In the genomic region with DNA sequence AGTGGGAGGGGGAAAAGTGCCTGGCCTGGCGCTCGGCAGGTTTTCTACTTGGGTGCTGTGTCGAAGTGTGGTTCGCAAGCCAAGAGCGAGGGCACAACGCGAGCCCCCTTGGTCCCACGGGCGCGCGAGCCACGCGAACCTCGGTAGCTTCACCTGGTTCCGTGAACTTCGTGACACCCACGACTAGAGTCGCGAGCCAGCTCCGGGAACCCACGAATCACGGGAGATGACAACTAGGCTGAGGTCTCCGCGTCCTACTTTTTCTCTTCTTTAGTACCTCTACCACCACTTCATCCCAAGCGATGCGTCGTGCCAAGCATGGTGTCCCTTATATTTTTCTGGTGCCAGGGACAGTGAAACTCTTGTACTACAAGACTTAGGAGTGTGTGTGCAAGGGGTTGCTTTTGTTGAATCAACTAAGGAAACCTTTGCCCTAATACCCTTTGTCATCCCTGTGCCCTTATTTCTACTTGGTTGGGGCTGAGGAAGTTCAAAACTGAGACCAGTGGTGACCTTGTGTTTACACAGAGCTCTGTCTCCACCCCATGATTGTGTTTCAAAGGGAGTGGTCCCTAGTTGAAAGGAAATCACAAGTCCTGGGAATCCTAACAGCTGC, we compare ENCODE assay signal across 7 mouse cellular contexts. TPM values are rescaled to one million over a fixed set of nuclear protein-coding genes. Genes with fewer than 3 reads are reported as not detected.
DNase-seq lines count a peak whose midpoint lies in the region; ATAC-seq and TF ChIP-seq lines count a peak whose summit lies in the region.

No protein-coding gene starts in this region.

- H3K27me3 ChIP-seq in forebrain, embryonic 16.5 days (replicated peaks; ENCODE audit: control insufficient read depth, insufficient read depth, low read length), result no peaks in the 10 kb centered on the region
- H3K27me3 ChIP-seq in intestine, embryonic 14.5 days (replicated peaks; ENCODE audit: control insufficient read depth, insufficient read depth, low read length), result no peaks in the 10 kb centered on the region
- no peaks in the 10 kb centered on the region for H3K27me3 ChIP-seq in stomach, postnatal 0 days (ENCODE audit: control insufficient read depth, insufficient read depth, low read length)

- peak overlapping the region; percentile 97 for H3K27ac ChIP-seq in forebrain, embryonic 16.5 days (ENCODE audit: low read length)
- peak overlapping the region; percentile 97 for H3K27ac ChIP-seq in intestine, embryonic 14.5 days (ENCODE audit: low read depth)
- H3K27ac ChIP-seq in stomach, postnatal 0 days (replicated peaks), result peak overlapping the region; percentile 99

- ATAC-seq in activated CD4-positive, CD25-positive, alpha-beta regulatory T cell, adult 4 months, result peak; percentile 4
- ATAC-seq in forebrain, embryonic 16.5 days, result peak; percentile 24
- ATAC-seq in intestine, embryonic 14.5 days (replicated peaks; ENCODE audit: low FRiP score, low TSS enrichment, low read depth), result peak; percentile 56
- ATAC-seq in stomach, postnatal 0 days (ENCODE audit: low FRiP score, low TSS enrichment), result peak; percentile 63

- peak overlapping the region; percentile 87 for H3K9ac ChIP-seq in forebrain, embryonic 16.5 days (replicated peaks; ENCODE audit: low read depth, low read length)
- peak overlapping the region; percentile 91 for H3K9ac ChIP-seq in intestine, embryonic 14.5 days (ENCODE audit: low read length)
- H3K9ac ChIP-seq in stomach, postnatal 0 days (ENCODE audit: low read length), result peak overlapping the region; percentile 96

- no peak for TF ChIP-seq CTCF in stomach, postnatal 0 days (IDR thresholded peaks at IDR 0.05; ENCODE audit: low read depth)

- H3K36me3 ChIP-seq in forebrain, embryonic 16.5 days (ENCODE audit: control insufficient read depth, insufficient read depth), result no peaks in the 10 kb centered on the region
- H3K36me3 ChIP-seq in intestine, embryonic 14.5 days (ENCODE audit: control insufficient read depth, insufficient read depth, low read length), result peaks cover 10% of the 10 kb centered on the region
- peaks cover 3% of the 10 kb centered on the region; the same call in 1 of the 2 replicates for H3K36me3 ChIP-seq in stomach, postnatal 0 days (ENCODE audit: control insufficient read depth, insufficient read depth, low read length)

- peaks cover 12% of the 10 kb centered on the region for H3K4me1 ChIP-seq in forebrain, embryonic 16.5 days (replicated peaks; ENCODE audit: control insufficient read depth, insufficient read depth, low read length)
- H3K4me1 ChIP-seq in intestine, embryonic 14.5 days (replicated peaks; ENCODE audit: control insufficient read depth, insufficient read depth, low read length), result peaks cover 17% of the 10 kb centered on the region; the same call in 1 of the 2 replicates
- H3K4me1 ChIP-seq in stomach, postnatal 0 days (replicated peaks; ENCODE audit: control insufficient read depth, insufficient read depth), result 0 out of 2 replicates have a peak, but pooled peaks cover 4% of the 10 kb centered on the region

- no peak for TF ChIP-seq EP300 in stomach, postnatal 0 days (optimal IDR thresholded peaks at IDR 0.05)

- WGBS in forebrain, embryonic 16.5 days, result under 1% methylated on average over 27 of the region's 27 CpGs
- under 1% methylated on average over 27 of the region's 27 CpGs for WGBS in intestine, embryonic 14.5 days
- under 1% methylated on average over 27 of the region's 27 CpGs for WGBS in stomach, postnatal 0 days

- H3K4me3 ChIP-seq in forebrain, embryonic 16.5 days (replicated peaks; ENCODE audit: low read length), result peak overlapping the region; percentile 92
- peak overlapping the region; percentile 82 for H3K4me3 ChIP-seq in intestine, embryonic 14.5 days (ENCODE audit: low read depth, low read length)
- H3K4me3 ChIP-seq in stomach, postnatal 0 days (ENCODE audit: low read depth, low read length), result peak overlapping the region; percentile 92

- DNase-seq in ES-CJ7 (ENCODE audit: low read depth, low spot score), result peak; percentile 84
- DNase-seq in intestine, embryonic 14.5 days (ENCODE audit: low spot score), result no peak
- peak; percentile 83 for DNase-seq in lung, postnatal 36 days
- peak; percentile 34 for DNase-seq in stomach, postnatal 0 days (ENCODE audit: low spot score)
- no peak for DNase-seq in right cerebral cortex, postnatal 25 days

- peak overlapping the region; percentile 66 for H3K4me2 ChIP-seq in forebrain, embryonic 16.5 days (ENCODE audit: low read length)
- H3K4me2 ChIP-seq in intestine, embryonic 14.5 days (ENCODE audit: low read length), result peak overlapping the region; percentile 78
- peak overlapping the region; percentile 53 for H3K4me2 ChIP-seq in stomach, postnatal 0 days (replicated peaks; ENCODE audit: low read depth)

- H3K9me3 ChIP-seq in forebrain, embryonic 16.5 days (ENCODE audit: control insufficient read depth, low read length), result no peaks in the 10 kb centered on the region
- H3K9me3 ChIP-seq in intestine, embryonic 14.5 days (ENCODE audit: control insufficient read depth, low read length), result no peaks in the 10 kb centered on the region
- H3K9me3 ChIP-seq in stomach, postnatal 0 days (ENCODE audit: control insufficient read depth, low read length), result no peaks in the 10 kb centered on the region

RNA-seq across cellular contexts. Expression of gene Cept1, which starts 0.4 kb away (rescaled TPM):
- 100 to 1,000 TPM; 108 to 110 TPM for polyA plus RNA-seq in activated CD4-positive, CD25-positive, alpha-beta regulatory T cell, adult 4 months (2017; shearing (Covaris generic))
- 45.2 and 45.8 TPM in 2 replicates for polyA plus RNA-seq in forebrain, embryonic 16.5 days (2015; fragmentation: Nextera tagmentation; extraction: Ambion mirVana)
- polyA plus RNA-seq in intestine, embryonic 14.5 days (2014; fragmentation: Nextera tagmentation; extraction: Ambion mirVana), result 48.7 and 54.0 TPM in 2 replicates
- 68.9 and 69.3 TPM in 2 replicates for polyA plus RNA-seq in stomach, postnatal 0 days (2015; fragmentation: Nextera tagmentation; extraction: Ambion mirVana)

RNA-seq across cellular contexts. Expression of gene Dram2, which starts 0.4 kb away (rescaled TPM):
- polyA plus RNA-seq in activated CD4-positive, CD25-positive, alpha-beta regulatory T cell, adult 4 months (2017; shearing (Covaris generic)), result 10 to 100 TPM; 43.0 to 48.1 TPM
- 62.0 and 65.0 TPM in 2 replicates for polyA plus RNA-seq in forebrain, embryonic 16.5 days (2015; fragmentation: Nextera tagmentation; extraction: Ambion mirVana)
- 81.7 and 82.2 TPM in 2 replicates for polyA plus RNA-seq in intestine, embryonic 14.5 days (2014; fragmentation: Nextera tagmentation; extraction: Ambion mirVana)
- 89.1 and 90.2 TPM in 2 replicates for polyA plus RNA-seq in stomach, postnatal 0 days (2015; fragmentation: Nextera tagmentation; extraction: Ambion mirVana)

Comparison
In these comparisons a context has a peak if more than half of its experiments do, and no peak if none do; other contexts are left out.
1. DNase-seq: peak in ES-CJ7 (single experiment), lung, postnatal 36 days (single experiment) and stomach, postnatal 0 days (single experiment); none in intestine, embryonic 14.5 days (single experiment) and right cerebral cortex, postnatal 25 days (single experiment).
2. ATAC-seq: peak in every context shown above with its lines; median percentile 63 in stomach, postnatal 0 days; 56 in intestine, embryonic 14.5 days; 24 in forebrain, embryonic 16.5 days; 4 in activated CD4-positive, CD25-positive, alpha-beta regulatory T cell, adult 4 months.
3. Peak in every context shown above with its lines, with median percentiles within 50 percentile points of each other: H3K27ac ChIP-seq, H3K4me2 ChIP-seq, H3K4me3 ChIP-seq and H3K9ac ChIP-seq.